Mouse (Mus musculus): ENCODE results near the gene Prkce.

The Prkce gene

DNA sequence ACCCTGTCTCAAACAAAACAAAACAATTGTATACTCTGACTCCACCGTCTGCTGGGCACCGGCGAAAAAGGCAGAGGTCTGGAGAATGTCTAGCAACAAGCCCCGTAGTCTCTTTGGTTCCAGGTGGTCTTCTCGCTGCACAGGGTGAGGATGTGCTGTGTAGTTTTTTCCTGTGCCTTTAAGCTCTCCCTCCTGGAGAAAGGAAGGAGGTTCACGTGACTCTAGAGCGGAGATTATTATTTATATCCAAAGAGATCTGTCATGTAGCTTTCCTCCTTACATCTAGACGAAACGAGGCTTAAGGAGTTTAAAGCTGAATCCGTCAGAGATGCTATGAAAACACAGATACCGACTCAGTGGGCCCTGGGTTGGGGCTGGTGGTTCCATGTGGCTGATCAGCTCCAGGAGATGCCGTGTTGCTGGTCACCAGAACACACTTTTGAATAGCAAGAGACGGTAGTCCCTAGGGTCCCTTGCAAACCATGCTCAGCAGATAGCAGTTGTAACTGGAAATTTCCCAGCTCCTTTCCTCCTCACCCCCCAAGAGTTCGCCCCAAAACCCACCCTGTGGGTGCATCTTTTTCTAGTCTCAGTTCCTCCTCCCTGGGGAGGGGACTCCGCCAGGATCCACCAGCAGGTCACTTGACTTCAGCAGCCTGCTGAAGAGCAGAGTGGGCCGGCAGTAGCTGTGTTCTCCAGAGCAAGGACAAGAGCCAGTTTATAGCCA is 196.9 kb downstream of the Prkce start:
- DNase-seq (ENCODE audit: low spot score in 2 of 2): no peak

GRCm38 (mm10) chr17:86366919-86367318 is 199.3 kb downstream of the Prkce start:
- no peak for DNase-seq (ENCODE audit: low spot score in 2 of 2)

- DNase-seq (ENCODE audit: low spot score in 2 of 2): no peak
Measured at GRCm38 (mm10) chr17:86367676-86368075, 200.1 kb downstream of the Prkce start.

- no peak for DNase-seq (ENCODE audit: low spot score in 2 of 2)
Measured at GRCm38 (mm10) chr17:86370106-86370742, 202.6 kb downstream of the Prkce start.

GRCm38 (mm10) chr17:86371101-86371561 is 203.5 kb downstream of the Prkce start:
- no peak for DNase-seq (ENCODE audit: low spot score in 2 of 2)

DNA sequence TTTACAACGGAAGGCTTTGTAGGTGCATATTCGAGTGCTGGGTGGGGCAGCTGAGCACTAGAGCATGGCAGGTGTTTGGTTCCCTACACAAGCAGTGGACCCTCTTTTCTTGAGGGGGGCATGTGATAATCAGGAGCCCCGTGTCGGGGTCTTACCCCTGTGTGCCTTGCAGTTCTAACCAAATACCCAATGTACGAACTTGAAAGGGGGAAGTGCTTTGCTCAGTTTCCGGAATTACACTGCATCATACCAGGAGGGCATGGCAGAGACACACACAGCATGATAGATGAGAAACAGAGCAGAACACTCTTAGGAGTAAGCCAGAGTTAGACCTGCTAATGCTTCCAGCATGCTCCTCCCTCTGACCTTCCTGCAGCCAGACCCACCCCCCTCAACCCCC is 208.8 kb downstream of the Prkce start:
- no peak for DNase-seq (ENCODE audit: low spot score in 2 of 2)

DNA sequence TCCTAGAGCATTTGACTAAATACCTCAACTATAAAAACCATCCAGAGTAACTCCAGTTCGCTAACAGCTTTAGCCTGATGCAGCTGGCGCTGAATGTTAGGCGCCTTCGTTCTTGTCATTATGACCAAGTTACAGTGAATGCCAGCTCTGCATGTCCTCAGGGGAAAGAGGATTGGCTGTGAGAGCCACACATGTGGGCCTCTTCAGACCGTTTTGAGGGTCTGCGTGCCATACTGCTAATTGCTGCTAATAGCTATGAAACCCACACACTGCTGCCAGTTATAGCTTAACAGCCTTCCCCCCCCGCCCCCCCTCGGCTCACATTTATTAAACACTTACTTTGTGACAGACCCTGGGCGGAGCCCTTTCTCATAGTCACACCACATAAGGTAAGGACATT is 210.3 kb downstream of the Prkce start:
- DNase-seq (ENCODE audit: low spot score in 2 of 2): no peak

DNA sequence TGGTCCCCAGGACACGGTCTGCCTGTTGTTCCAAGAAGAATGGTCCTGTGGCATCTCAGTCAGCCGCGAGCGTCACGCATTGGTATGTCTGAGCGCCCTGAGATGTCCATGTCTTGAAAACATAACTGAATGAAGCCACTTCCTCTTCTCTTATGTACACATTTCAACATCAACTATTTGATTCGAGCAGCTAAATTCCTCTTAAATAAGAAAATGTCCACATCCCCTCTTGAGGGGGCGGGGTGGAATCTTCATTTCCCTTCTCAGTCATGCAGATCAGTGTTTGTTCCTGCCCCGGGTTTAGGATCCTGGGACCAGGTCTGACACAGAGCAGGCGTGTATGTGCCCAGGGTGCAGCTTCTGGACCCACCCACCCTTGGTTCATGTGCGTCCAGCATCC is 211.0 kb downstream of the Prkce start:
- no peak for DNase-seq (ENCODE audit: low spot score in 2 of 2)

DNA sequence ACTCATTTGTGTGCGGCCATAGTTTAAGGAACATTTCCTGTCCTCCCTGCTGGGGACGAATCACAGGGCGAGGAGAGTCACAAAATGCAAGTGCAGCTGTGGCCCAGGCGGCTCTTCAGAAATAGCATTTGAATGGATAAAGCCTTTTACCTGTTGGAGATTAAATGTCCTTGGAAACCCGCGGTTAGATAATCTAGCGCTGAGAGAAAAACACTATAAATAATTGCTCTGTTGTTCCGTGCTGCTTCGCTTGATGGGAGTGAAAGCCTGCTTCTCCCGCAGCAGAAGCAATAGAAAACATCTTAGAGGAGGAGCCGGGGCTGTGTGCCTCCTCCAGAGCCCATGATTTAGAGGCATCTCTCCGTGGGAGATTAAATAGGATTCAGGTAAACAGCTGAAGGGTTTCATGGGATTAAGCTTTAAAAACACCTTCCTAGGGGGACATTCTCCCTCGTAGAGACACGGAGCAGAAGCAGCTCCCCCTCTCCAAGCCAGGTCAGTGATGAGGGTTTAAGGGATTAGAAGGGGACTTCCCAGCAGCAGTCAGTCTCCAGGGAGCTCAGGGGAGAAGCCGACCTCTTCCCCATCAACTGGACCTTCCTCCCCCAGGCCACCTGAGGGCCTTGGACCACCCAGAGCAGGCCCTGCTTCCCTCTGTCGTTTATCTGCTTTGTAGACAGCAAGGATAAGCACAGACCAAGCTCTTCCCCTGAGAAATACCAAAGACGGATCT is 212.0 kb downstream of the Prkce start:
- no peak for DNase-seq (ENCODE audit: low spot score in 2 of 2)

- DNase-seq (ENCODE audit: low spot score in 2 of 2): no peak
Measured at GRCm38 (mm10) chr17:86381464-86381863, 213.9 kb downstream of the Prkce start.

DNA sequence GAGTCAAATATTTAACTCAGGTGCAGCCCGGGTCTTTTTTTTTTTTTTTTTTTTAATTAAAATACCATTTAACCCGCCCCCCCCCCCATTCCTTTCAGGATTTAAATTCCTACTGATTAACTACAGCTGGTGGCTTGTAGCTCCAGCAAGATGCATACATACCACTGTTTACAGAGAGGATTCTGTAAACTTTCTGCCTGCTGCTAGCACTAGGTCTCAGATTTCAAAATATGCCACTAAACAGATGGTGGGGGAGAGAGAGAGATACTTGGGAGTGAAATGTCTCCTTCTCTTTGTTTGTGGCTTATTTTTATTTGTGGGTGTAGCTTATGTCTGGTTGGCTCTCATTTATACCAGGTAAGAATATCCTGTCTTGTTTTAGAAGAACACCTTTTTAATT is 215.3 kb downstream of the Prkce start:
- no peak for DNase-seq (ENCODE audit: low spot score in 2 of 2)

DNA sequence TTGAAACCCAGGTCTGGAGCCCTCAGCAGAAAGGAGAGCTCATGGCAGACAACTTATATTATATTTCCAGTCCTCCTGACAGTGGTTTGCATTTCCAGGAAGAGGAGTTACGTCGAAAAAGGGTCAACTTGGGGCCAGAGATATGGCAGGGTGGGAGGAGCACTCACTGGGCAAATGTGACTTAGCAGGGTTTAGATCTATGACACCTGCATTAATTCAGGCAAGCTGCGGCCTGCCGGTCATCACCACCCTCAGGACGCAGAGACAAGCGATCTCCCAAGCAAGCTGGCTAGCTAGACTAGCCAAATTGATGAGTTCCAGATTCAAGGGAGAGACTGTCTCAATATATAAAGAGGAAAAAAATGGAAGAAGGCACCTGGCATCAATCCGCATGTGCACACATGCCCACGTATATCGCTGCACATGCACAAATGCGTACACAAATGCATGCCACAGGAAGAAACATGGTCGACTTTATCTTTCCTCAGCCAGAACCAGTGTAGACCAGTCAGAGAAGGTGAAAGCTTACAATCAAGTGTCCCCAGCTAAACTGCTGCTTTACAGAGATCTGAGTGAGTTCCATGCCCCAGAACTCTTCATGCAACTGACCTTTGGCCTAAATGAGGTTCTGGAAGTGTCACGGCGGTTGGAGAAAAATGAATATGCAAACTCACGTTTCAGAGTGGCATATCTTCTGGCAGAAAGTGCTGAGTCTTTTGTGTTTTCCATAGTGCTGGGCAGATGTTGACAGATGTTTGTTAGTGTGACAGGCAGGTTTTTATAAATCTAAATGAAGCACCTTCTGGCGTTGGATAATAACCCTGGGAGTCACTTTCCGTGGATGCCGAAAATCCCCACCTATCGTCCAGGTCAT is 216.4 kb downstream of the Prkce start:
- DNase-seq (ENCODE audit: low spot score in 2 of 2): no peak

DNA sequence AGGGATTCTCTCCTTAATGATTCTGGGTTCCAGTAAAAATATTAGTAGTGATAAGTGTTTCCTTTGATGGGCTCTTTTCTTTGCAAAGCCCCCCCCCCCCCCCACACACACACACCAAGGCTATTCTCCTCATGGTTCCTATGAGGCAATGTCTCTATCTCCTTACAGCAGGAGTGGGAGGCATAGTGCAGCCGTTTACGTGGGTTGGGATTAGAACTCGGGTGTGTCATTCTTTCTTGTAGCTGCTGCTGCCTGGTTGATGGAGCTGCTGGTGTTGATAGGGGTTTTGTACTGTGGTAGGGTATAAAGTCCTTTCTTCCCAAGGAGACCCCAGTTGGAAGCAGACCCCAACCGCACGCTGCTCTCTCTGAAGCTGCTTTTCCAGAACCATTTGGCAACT is 224.9 kb downstream of the Prkce start:
- DNase-seq (ENCODE audit: low spot score in 2 of 2): no peak

GRCm38 (mm10) chr17:86393191-86393590 is 225.6 kb downstream of the Prkce start:
- no peak for DNase-seq (ENCODE audit: low spot score in 2 of 2)

DNA sequence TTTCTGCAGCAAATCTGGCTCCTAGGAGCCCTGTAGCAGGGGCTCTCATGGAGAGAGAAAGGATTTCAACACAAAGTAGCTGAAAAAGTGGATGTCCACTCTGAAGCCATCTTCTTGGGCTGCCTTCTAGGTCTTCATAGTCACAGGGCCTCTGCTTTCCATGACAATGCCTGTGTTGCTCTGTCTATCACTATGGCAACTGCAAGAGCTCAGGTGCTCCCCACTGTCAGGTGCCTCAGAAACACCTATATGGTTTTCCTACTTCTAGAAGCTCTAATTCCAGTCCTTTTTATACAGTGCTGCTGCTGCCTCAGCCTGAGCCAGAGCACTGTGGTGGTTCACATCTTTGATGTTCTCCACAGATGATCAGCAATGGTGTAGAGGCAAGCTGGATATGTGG is 229.5 kb downstream of the Prkce start:
- no peak for DNase-seq (ENCODE audit: low spot score in 2 of 2)

- DNase-seq (ENCODE audit: low spot score in 2 of 2): no peak
Measured at GRCm38 (mm10) chr17:86397647-86398046, 230.1 kb downstream of the Prkce start.

DNA sequence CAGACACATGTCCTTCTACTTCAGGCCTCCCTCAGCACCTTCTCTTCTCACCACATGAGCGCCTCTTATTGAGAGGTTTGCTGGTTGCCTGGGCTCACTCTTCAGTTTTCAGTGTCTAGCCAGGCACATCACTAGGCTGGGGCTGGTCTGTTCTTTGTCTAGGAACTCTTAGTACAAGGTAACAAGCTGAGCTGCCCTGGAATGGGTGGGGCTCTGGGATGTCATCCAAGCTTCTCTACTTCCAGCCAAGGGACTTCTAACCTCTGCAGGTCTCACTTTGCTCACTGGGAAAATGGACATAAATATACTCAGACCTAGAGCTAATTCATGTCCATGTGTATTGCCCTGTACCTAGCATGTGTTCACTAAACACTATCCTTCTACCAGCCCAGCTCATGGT is 230.6 kb downstream of the Prkce start:
- no peak for DNase-seq (ENCODE audit: low spot score in 2 of 2)

GRCm38 (mm10) chr17:86400032-86400431 is 232.4 kb downstream of the Prkce start:
- DNase-seq (ENCODE audit: low spot score in 2 of 2): no peak

- no peak for DNase-seq (ENCODE audit: low spot score in 2 of 2)
Measured at GRCm38 (mm10) chr17:86404795-86405501, 237.4 kb downstream of the Prkce start.

DNA sequence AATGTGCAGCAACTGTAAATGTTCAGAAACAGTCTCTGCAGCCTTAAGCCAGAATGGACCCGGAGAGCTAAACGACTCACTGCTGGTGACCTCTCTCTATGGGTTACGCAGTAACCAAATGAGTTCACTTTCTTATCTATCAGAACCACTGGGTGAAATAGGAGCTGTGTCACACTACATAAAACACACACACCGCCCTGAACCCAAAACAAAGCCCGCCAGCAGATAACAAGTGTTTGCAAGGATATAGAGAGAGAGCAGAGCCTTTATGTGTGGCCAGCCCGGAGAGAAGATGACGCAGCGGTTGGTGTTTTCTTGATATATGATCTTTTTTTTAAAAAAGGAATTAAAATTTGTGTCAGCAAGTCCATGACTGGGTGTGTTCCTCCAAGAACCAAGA is 238.1 kb downstream of the Prkce start:
- no peak for DNase-seq (ENCODE audit: low spot score in 2 of 2)

DNA sequence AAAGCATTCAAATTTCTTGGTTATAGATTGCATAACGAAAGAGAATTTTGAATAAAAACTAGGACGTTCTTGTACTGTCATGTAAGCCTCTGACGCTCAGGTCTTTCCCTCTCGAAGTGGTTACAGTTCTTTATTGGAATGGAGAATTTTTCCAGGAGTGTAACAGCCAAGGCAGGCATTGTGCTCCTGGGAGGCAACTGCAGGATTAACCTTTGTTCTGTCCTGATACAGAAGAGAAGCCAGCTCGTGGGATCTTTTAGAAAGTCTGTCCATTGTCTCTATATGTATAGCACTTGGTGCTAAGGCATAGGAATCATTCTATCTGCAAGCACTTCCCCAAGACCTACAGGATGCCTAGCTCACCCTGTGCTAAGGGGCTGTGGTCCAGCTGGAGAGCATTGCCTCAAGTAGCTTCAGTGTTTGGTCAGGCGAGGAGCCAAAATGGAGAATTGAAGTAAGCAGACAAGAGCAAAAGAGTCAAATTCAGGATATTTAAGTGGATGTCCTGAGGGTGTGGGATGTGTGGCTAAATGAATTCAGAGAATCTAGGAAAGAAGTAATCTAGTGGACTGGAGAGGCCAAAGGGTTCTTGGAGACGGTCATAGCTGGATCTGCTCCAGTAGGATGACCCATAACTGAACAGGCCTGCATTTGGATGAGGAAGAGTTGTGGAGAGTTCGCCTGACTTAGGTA is 240.5 kb downstream of the Prkce start:
- DNase-seq (ENCODE audit: low spot score in 2 of 2): no peak
